Mouse (Mus musculus) liver, postnatal 0 days (tissue): ENCODE data around the gene Kmt2a.

Source experiments
- CTCF ChIP-seq: sonication (generic); IDR thresholded peaks from 2 replicates; pipeline ENCODE4 v1.5.1; 2016; ENCODE audit warnings: antibody characterized with exemption, low read depth
- EP300 ChIP-seq: IDR thresholded peaks from 2 replicates; pipeline ENCODE4 v1.6.1; 2016; ENCODE audit warnings: antibody characterized with exemption, low read depth, mild to moderate bottlenecking

DNA sequence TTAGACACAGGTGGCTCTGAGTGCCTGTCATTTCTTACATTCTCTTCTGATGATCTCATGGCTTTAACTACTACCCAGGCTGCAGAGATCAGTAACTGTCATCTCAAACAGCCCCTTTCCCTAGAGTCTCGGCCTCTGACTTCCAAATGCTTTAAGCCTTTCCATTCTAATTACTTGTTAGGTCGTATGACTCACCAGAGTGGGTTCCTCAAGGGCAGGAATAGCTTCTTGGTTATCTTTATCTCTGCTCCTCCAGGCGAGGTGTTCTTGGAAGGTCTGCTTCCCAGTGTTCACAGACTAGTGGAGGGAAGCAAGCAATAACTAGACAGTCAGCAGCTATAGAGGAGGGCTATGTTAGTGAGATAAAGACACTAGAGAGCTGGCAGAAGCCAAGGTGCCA lies 11.6 kb upstream of the Kmt2a start:
- no peak for TF ChIP-seq EP300
- no peak for TF ChIP-seq CTCF
